Mouse (Mus musculus): ENCODE measurements around the gene Dbp. TPM values are rescaled to one million over a fixed set of nuclear protein-coding genes. Genes with fewer than 3 reads are reported as not detected.
A peak's percentile ranks its signal among the peaks of the same experiment; 100 is the strongest.

Gene Dbp
- polyA plus RNA-seq, 1 experiment from 2014 or later = 4.7 TPM

DNA sequence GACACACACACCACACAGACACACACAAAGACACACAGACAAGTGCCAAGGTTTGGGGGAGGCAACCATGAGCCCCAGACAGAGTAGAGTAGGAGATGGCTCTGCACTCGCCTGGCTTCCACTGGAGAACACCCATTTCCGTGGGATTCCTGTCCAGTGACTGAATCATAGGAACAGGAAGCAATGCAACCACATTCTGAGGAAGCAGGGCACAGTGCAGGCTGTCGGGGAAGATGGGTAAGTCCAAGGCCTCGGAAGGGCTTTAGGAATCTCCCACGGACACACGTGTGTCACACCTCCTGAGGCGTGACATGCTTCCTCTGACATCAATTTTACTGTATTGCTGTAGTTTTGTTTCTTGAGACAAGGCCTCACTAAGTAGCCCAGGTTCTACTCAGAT is 43.2 kb downstream of the Dbp start:
- no peaks in the 10 kb centered on the region for H3K9me3 ChIP-seq (replicated peaks)
- WGBS = 88% methylated on average over 7 of the region's 7 CpGs
- peaks cover 9% of the 10 kb centered on the region for H3K4me1 ChIP-seq
- no peaks in the 10 kb centered on the region for H3K27me3 ChIP-seq (ENCODE audit: low read depth, poor library complexity, severe bottlenecking)
- no peak overlapping the region for H3K27ac ChIP-seq
- no peaks in the 10 kb centered on the region for H3K36me3 ChIP-seq
- no peak for DNase-seq (ENCODE audit: low spot score)
- no peak overlapping the region for H3K4me3 ChIP-seq

DNA sequence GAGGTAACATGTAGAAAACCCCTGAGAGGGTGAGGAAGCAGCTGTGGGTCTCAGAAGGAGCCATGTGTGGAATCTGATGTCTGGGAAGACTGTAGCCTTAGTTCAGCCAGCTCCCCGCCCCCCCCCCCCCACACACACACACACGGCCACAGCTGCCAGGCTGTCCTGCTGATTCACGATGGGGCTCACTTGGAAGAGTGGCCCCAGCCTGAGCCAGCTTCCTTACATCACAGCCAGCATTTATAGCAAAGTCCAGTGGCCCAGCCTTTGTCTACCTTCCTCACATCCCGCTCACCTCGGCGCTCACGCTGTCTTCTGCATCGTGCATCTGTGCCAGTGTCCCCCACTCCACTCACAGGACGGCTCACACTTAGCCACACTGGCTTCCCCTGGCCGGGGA is 44.5 kb downstream of the Dbp start:
- Histone ChIP-seq H3K4me1 (peaks cover 9% of the 10 kb centered on the region), H3K36me3 (no peaks in the 10 kb centered on the region), H3K9me3 (replicated peaks) (no peaks in the 10 kb centered on the region), H3K27ac (peak overlapping the region; percentile 70), H3K27me3 (ENCODE audit: low read depth, poor library complexity, severe bottlenecking) (no peaks in the 10 kb centered on the region), H3K4me3 (no peak overlapping the region)
- no peak for DNase-seq (ENCODE audit: low spot score)
- 54% methylated on average over 10 of the region's 10 CpGs for WGBS

DNA sequence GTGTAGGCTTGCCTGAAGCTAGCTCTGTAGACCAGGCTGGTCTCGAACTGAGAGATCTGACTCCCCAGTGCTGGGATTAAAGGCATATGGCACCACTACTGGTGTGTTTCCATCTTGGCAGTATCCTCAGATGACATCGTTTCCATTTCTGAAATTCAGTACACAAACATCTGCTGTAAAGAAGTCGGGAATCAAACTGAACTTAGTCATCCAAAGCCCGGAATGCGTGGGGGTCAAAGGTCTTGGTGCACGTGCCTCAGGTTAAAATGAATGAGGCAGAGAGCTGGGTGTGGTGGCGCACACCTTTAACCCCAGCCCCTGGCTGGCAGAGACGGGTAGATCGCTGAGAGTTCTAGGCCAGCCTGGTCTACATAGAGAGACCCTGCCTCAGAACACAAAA is 45.3 kb downstream of the Dbp start:
- Histone ChIP-seq H3K9me3 (replicated peaks) (no peaks in the 10 kb centered on the region), H3K4me1 (peaks cover 9% of the 10 kb centered on the region)
- WGBS = 76% methylated on average over 9 of the region's 9 CpGs

DNA sequence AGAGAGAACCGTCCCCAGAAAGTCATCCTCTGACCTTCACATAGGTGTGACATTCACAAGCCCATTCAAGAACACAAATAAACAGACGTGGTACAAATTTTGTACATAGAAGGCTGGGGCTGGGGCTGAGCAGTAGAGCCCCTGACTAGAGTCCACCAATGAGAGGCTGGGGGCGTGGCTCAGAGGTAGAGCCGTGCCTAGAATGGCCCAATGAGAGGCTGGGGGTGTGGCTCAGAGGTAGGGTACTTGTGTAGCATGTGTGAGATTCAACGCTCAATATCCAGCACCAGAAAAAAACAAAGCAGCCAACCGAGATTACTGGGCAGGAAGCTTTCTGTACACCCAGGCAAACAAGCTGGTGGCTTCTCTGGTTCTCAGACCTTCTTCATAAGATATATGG is 50.8 kb downstream of the Dbp start:
- no peak overlapping the region for H3K4me3 ChIP-seq
- no peak overlapping the region for H3K27ac ChIP-seq
- WGBS = 62% methylated on average over 6 of the region's 6 CpGs
- no peak for DNase-seq (ENCODE audit: low spot score)
- H3K9me3 ChIP-seq (replicated peaks) = no peaks in the 10 kb centered on the region
- H3K36me3 ChIP-seq = no peaks in the 10 kb centered on the region
- H3K4me1 ChIP-seq = peaks cover 13% of the 10 kb centered on the region
- H3K27me3 ChIP-seq (ENCODE audit: low read depth, poor library complexity, severe bottlenecking) = peaks cover 34% of the 10 kb centered on the region

More for the DNA sequence above, 45.3 kb downstream of the Dbp start:
- H3K27me3 ChIP-seq (ENCODE audit: low read depth, poor library complexity, severe bottlenecking) = no peaks in the 10 kb centered on the region
- no peaks in the 10 kb centered on the region for H3K36me3 ChIP-seq
- H3K27ac ChIP-seq = no peak overlapping the region
- H3K4me3 ChIP-seq = no peak overlapping the region
- DNase-seq (ENCODE audit: low spot score) = no peak

DNA sequence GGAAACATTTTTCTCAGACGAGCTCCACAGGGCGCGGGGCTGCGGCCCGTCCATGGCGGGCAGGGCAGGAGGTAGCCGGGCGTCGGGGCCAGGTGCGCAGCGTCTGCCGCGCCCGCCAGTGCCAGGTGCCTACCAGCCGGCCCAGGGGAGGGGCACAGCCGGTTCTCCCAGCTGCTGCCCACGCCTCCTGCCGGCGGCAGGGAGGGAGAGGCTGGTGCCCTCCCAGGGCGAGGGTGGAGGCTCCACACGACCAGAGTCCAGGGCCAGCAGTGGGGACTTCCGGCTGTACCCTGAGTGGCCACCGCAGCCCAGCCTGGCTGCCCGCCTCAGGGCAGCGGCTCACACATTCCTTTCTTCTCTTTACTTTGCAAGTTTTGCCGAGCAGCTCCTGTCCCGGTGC is 54.5 kb downstream of the Dbp start:
- H3K4me1 ChIP-seq = peaks cover 13% of the 10 kb centered on the region
- no peaks in the 10 kb centered on the region for H3K9me3 ChIP-seq (replicated peaks)
- H3K4me3 ChIP-seq = peak overlapping the region; percentile 47
- peak; percentile 55 for DNase-seq (ENCODE audit: low spot score)
- no peaks in the 10 kb centered on the region for H3K36me3 ChIP-seq
- H3K27ac ChIP-seq = peak overlapping the region; percentile 70
- 8% methylated on average over 27 of the region's 27 CpGs for WGBS
- H3K27me3 ChIP-seq (ENCODE audit: low read depth, poor library complexity, severe bottlenecking) = peaks cover 36% of the 10 kb centered on the region

Other genes with a start within 250 kb of the Dbp start
- gene Ftl1, start 245.2 kb upstream of the Dbp start, polyA plus RNA-seq (2016; fragmentation: Nextera tagmentation; extraction: Ambion mirVana) = 5,063 and 5,416 TPM in 2 replicates
- 248 and 297 TPM in 2 replicates for gene Bax, start 238.2 kb upstream of the Dbp start, polyA plus RNA-seq (2016; fragmentation: Nextera tagmentation; extraction: Ambion mirVana)
- gene Tulp2, start 223.2 kb upstream of the Dbp start, polyA plus RNA-seq (2016; fragmentation: Nextera tagmentation; extraction: Ambion mirVana) = 1.8 and 2.2 TPM in 2 replicates
- gene Gm45808, start 218.3 kb upstream of the Dbp start, polyA plus RNA-seq (2016; fragmentation: Nextera tagmentation; extraction: Ambion mirVana) = not detected in 2 replicates
- 4.9 and 5.8 TPM in 2 replicates for gene Dhdh, start 216.3 kb upstream of the Dbp start, polyA plus RNA-seq (2016; fragmentation: Nextera tagmentation; extraction: Ambion mirVana)
- gene Nucb1, start 194.7 kb upstream of the Dbp start, polyA plus RNA-seq (2016; fragmentation: Nextera tagmentation; extraction: Ambion mirVana) = 116 and 125 TPM in 2 replicates
- gene Ppp1r15a, start 178.8 kb upstream of the Dbp start, polyA plus RNA-seq (2016; fragmentation: Nextera tagmentation; extraction: Ambion mirVana) = 22.4 and 25.7 TPM in 2 replicates
- gene Plekha4, start 178.8 kb upstream of the Dbp start, polyA plus RNA-seq (2016; fragmentation: Nextera tagmentation; extraction: Ambion mirVana) = 0.43 and 1.0 TPM in 2 replicates
- 1.0 and 1.1 TPM in 2 replicates for gene Hsd17b14, start 150.2 kb upstream of the Dbp start, polyA plus RNA-seq (2016; fragmentation: Nextera tagmentation; extraction: Ambion mirVana)
- 65.8 and 68.0 TPM in 2 replicates for gene Bcat2, start 134.9 kb upstream of the Dbp start, polyA plus RNA-seq (2016; fragmentation: Nextera tagmentation; extraction: Ambion mirVana)
- gene Fgf21, start 89.6 kb upstream of the Dbp start, polyA plus RNA-seq (2016; fragmentation: Nextera tagmentation; extraction: Ambion mirVana) = not detected in 2 replicates
- gene Fut1, start 87.8 kb upstream of the Dbp start, polyA plus RNA-seq (2016; fragmentation: Nextera tagmentation; extraction: Ambion mirVana) = not detected in 2 replicates
- 0.24 TPM in 1 of 2 replicates, not detected in the other for gene Izumo1, start 83.3 kb upstream of the Dbp start, polyA plus RNA-seq (2016; fragmentation: Nextera tagmentation; extraction: Ambion mirVana)
- gene Rasip1, start 77.6 kb upstream of the Dbp start, polyA plus RNA-seq (2016; fragmentation: Nextera tagmentation; extraction: Ambion mirVana) = 8.0 and 8.3 TPM in 2 replicates
- gene Mamstr, start 65.1 kb upstream of the Dbp start, polyA plus RNA-seq (2016; fragmentation: Nextera tagmentation; extraction: Ambion mirVana) = 2.2 and 3.2 TPM in 2 replicates
- 0.16 and 0.21 TPM in 2 replicates for gene Fut2, start 38.7 kb upstream of the Dbp start, polyA plus RNA-seq (2016; fragmentation: Nextera tagmentation; extraction: Ambion mirVana)
- gene Ntn5, start 21.1 kb upstream of the Dbp start, polyA plus RNA-seq (2016; fragmentation: Nextera tagmentation; extraction: Ambion mirVana) = 0.16 and 0.39 TPM in 2 replicates
- gene Sec1, start 10.7 kb upstream of the Dbp start, polyA plus RNA-seq (2016; fragmentation: Nextera tagmentation; extraction: Ambion mirVana) = 0.54 and 0.83 TPM in 2 replicates
- gene Car11, start 5.2 kb upstream of the Dbp start, polyA plus RNA-seq (2016; fragmentation: Nextera tagmentation; extraction: Ambion mirVana) = 2.2 and 4.9 TPM in 2 replicates
- gene Rpl18, start 10.4 kb downstream of the Dbp start, polyA plus RNA-seq (2016; fragmentation: Nextera tagmentation; extraction: Ambion mirVana) = 1,218 and 1,459 TPM in 2 replicates
- 45.5 and 49.3 TPM in 2 replicates for gene Sphk2, start 12.9 kb downstream of the Dbp start, polyA plus RNA-seq (2016; fragmentation: Nextera tagmentation; extraction: Ambion mirVana)
- gene Fam83e, start 16.1 kb downstream of the Dbp start, polyA plus RNA-seq (2016; fragmentation: Nextera tagmentation; extraction: Ambion mirVana) = 2.1 and 2.4 TPM in 2 replicates
- not detected in 2 replicates for gene Spaca4, start 20.7 kb downstream of the Dbp start, polyA plus RNA-seq (2016; fragmentation: Nextera tagmentation; extraction: Ambion mirVana)
- 2.2 and 3.2 TPM in 2 replicates for gene Lmtk3, start 78.7 kb downstream of the Dbp start, polyA plus RNA-seq (2016; fragmentation: Nextera tagmentation; extraction: Ambion mirVana)
- gene Sult2b1, start 79.6 kb downstream of the Dbp start, polyA plus RNA-seq (2016; fragmentation: Nextera tagmentation; extraction: Ambion mirVana) = 1.8 and 2.1 TPM in 2 replicates
- gene Cyth2, start 109.5 kb downstream of the Dbp start, polyA plus RNA-seq (2016; fragmentation: Nextera tagmentation; extraction: Ambion mirVana) = 170 TPM in 2 replicates
- 1.2 and 1.4 TPM in 2 replicates for gene Kcnj14, start 119.7 kb downstream of the Dbp start, polyA plus RNA-seq (2016; fragmentation: Nextera tagmentation; extraction: Ambion mirVana)
- 116 and 156 TPM in 2 replicates for gene Grwd1, start 125.9 kb downstream of the Dbp start, polyA plus RNA-seq (2016; fragmentation: Nextera tagmentation; extraction: Ambion mirVana)
- gene Kdelr1, start 167.7 kb downstream of the Dbp start, polyA plus RNA-seq (2016; fragmentation: Nextera tagmentation; extraction: Ambion mirVana) = 36.8 and 41.2 TPM in 2 replicates
- gene Grin2d, start 173.3 kb downstream of the Dbp start, polyA plus RNA-seq (2016; fragmentation: Nextera tagmentation; extraction: Ambion mirVana) = 0.09 and 0.10 TPM in 2 replicates
- gene Syngr4, start 191.6 kb downstream of the Dbp start, polyA plus RNA-seq (2016; fragmentation: Nextera tagmentation; extraction: Ambion mirVana) = 1.4 and 1.5 TPM in 2 replicates
- gene Tmem143, start 191.9 kb downstream of the Dbp start, polyA plus RNA-seq (2016; fragmentation: Nextera tagmentation; extraction: Ambion mirVana) = 4.8 and 5.7 TPM in 2 replicates
- 18.5 and 34.5 TPM in 2 replicates for gene Emp3, start 216.3 kb downstream of the Dbp start, polyA plus RNA-seq (2016; fragmentation: Nextera tagmentation; extraction: Ambion mirVana)
- 4.4 and 6.3 TPM in 2 replicates for gene Ccdc114, start 219.0 kb downstream of the Dbp start, polyA plus RNA-seq (2016; fragmentation: Nextera tagmentation; extraction: Ambion mirVana)

Measured in limb, embryonic 10.5 days (tissue).